Mouse (Mus musculus): ENCODE measurements at regions not wholly inside any gene's neighbourhood (a gene's known extent, or its start where the extent isn't known, plus 50 kb on each side); places are given as distances from the start of the nearest gene placed in this dataset.

DNA sequence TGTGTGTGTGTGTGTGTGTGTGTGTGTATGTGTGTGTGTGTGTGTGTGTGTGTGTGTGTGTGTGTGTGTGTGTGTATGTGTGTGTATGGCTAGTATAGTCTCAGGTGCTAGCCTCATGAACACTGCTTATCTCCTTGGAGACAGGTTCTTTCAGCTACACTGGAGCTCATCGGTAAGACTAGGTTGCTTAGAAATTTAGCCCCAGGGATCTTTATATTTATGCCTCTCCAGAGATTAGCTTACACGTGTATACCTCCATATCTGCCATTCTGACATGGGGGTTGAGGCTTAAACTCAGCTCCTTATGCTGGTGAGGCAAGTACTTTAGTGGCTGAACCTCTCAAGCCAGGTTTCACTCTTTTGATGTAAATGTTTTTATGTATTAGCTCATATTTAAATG, 127.0 kb upstream of the Hgf start:
- TF ChIP-seq CTCF (IDR thresholded peaks at IDR 0.05; ENCODE audit: borderline replicate concordance, control insufficient read depth, extremely low read depth, insufficient read depth, low read length, poor library complexity) (no peak), POLR2A (IDR thresholded peaks at IDR 0.05; ENCODE audit: control insufficient read depth, extremely low read depth, insufficient read depth, low read length, poor library complexity) (no peak)

Data from thymus, adult 2 months (tissue).